Mouse (Mus musculus): ENCODE data around the gene Gm3194.
"Not testable (repeated sequence)": the region's sequence is repeated elsewhere in the genome, so short reads cannot be mapped to it uniquely, and the experiment has no call there.

The Gm3194 gene

GRCm38 (mm10) chr14:5455367-5455766, at the start of gene Gm3194:
Gm3194 (minus strand) TSS chr14:5455467.
- CTCF ChIA-PET: not testable (repeated sequence)

GRCm38 (mm10) chr14:5501374-5501773, 46.1 kb upstream of the Gm3194 start, which contains the start of gene Gm3488:
Gm3488 (plus strand) TSS chr14:5501674.
- CTCF ChIA-PET: not testable (repeated sequence)

GRCm38 (mm10) chr14:5483907-5484306, 28.6 kb upstream of the Gm3194 start, which contains the start of gene Gm3187:
Gm3187 (plus strand) TSS chr14:5484207.
- CTCF ChIA-PET: not testable (repeated sequence)

- CTCF ChIA-PET: not testable (repeated sequence)
Observed at GRCm38 (mm10) chr14:5477730-5478129, 22.5 kb upstream of the Gm3194 start, which contains the start of gene Gm8246. Gm8246 (minus strand) TSS chr14:5477830.

- CTCF ChIA-PET: not testable (repeated sequence)
Observed at GRCm38 (mm10) chr14:5460469-5460868, 5.2 kb upstream of the Gm3194 start.

GRCm38 (mm10) chr14:5388949-5389348, 66.3 kb downstream of the Gm3194 start, which contains the start of gene Gm3500:
Gm3500 (minus strand) TSS chr14:5389049.
- CTCF ChIA-PET: not testable (repeated sequence)

Measured in spleen, embryonic (tissue).